Mouse (Mus musculus) limb, embryonic 14.5 days (tissue): Measurements from ENCODE around the gene Micu1. TPM values are rescaled to one million over a fixed set of nuclear protein-coding genes. Genes with fewer than 3 reads are reported as not detected.

Source experiments
- ATAC-seq: fragments of 200-750 bp; cut with Nextera tagmentation; 2 replicates; pipeline ENCODE4 v1.8.0; 2017; ENCODE audit warnings: low read depth, moderate number of reproducible peaks, moderate TSS enrichment; ENCODE audit not compliant: low FRiP score
- DNase-seq: peaks from one replicate; pipeline ENCODE4 v3.0.0-alpha.2; 2015; ENCODE audit warnings: low spot score
- H3K27ac ChIP-seq: fragments of 300-500 bp; sonication (generic); replicated peaks from 2 replicates; pipeline ENCODE4 v1.5.1; 2014; ENCODE audit warnings: low read depth, mild to moderate bottlenecking, low read length, moderate library complexity, mixed read lengths
- H3K27me3 ChIP-seq: fragments of 300-500 bp; sonication (generic); 2 replicates; pipeline ENCODE4 v1.6.1; 2014; ENCODE audit warnings: low read length, mixed read lengths; ENCODE audit not compliant: control insufficient read depth, insufficient read depth
- H3K36me3 ChIP-seq: fragments of 300-500 bp; sonication (generic); 2 replicates; pipeline ENCODE4 v1.6.1; 2014; ENCODE audit warnings: mild to moderate bottlenecking, low read length, moderate library complexity, mixed read lengths; ENCODE audit not compliant: control insufficient read depth, insufficient read depth
- H3K4me1 ChIP-seq: fragments of 300-500 bp; sonication (generic); 2 replicates; pipeline ENCODE4 v1.6.1; 2014; ENCODE audit warnings: antibody characterized with exemption, low read length, mixed read lengths; ENCODE audit not compliant: control insufficient read depth, insufficient read depth
- H3K4me2 ChIP-seq: fragments of 300-500 bp; sonication (generic); replicated peaks from 2 replicates; pipeline ENCODE4 v1.6.1; 2014; ENCODE audit warnings: low read depth, mild to moderate bottlenecking, low read length, moderate library complexity; ENCODE audit not compliant: severe bottlenecking
- H3K4me3 ChIP-seq: fragments of 300-500 bp; sonication (generic); replicated peaks from 2 replicates; pipeline ENCODE4 v1.5.1; 2014; ENCODE audit warnings: low read length
- H3K9ac ChIP-seq: fragments of 300-500 bp; sonication (generic); 2 replicates; pipeline ENCODE4 v1.6.1; 2014; ENCODE audit warnings: mild to moderate bottlenecking, low read depth, low read length, moderate library complexity; ENCODE audit not compliant: severe bottlenecking
- H3K9me3 ChIP-seq: fragments of 300-500 bp; sonication (generic); 2 replicates; pipeline ENCODE4 v1.6.1; 2016; ENCODE audit warnings: low read length; ENCODE audit not compliant: control insufficient read depth
- POLR2A ChIP-seq: fragments of 200-500 bp; IDR thresholded peaks from 2 replicates; pipeline ENCODE4 v1.8.0; 2012; ENCODE audit warnings: inconsistent platforms, mild to moderate bottlenecking, moderate library complexity, borderline replicate concordance; ENCODE audit not compliant: insufficient read depth, insufficient read length; ENCODE audit errors: extremely low read depth
- WGBS: fragments of 180-500 bp; shearing (Covaris S2); extraction: QIAGEN DNeasy Blood & Tissue Kit; methylation state at CpG from one replicate; pipeline ENCODE4 v1.1.7; 2014; 5-methylcytosine and 5-hydroxymethylcytosine counted together
- polyA plus RNA-seq, 2 experiments: library from polyadenylated mRNA; depleted of rRNA in 1 of 2; stranded (reverse) in 1 of 2; unstranded in 1 of 2; fragments of >200 nt; fragmentation: Nextera tagmentation in 1 of 2; extraction: Ambion mirVana in 1 of 2; gene quantifications; 2 replicates each; pipeline versions ENCODE4 v1.2.1 to v1.2.3; 2012 to 2014

Gene Micu1
- polyA plus RNA-seq, 2 experiments: 81.9 to 93.7 TPM

DNA sequence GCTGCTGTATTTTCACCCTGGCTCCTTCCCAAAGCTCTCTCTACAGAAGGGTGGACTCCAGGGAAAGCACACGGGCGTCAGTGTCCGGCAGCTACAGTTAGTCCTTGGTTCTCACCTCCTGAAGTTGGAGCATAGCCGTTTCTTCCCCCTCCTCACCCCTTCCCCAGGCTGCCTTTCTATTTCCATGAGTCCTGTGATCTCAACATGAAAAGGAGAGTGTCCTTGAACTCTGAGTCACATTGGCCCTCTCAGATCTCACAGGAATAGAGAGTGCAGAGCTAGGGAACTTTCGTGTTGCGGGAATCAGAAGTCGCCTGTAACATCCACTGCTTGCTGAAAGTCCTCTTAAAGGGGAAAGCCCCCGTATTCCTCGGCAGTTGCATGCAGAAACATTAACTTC lies 116.9 kb downstream of the Micu1 start:
- Histone ChIP-seq H3K9ac (no peak overlapping the region), H3K27ac (no peak overlapping the region), H3K4me1 (no peaks in the 10 kb centered on the region), H3K4me2 (no peak overlapping the region), H3K9me3 (no peaks in the 10 kb centered on the region), H3K36me3 (peaks cover 3% of the 10 kb centered on the region; the same call in 1 of the 2 replicates), H3K4me3 (no peak overlapping the region), H3K27me3 (no peaks in the 10 kb centered on the region)
- 82% methylated on average over 9 of the region's 9 CpGs for WGBS
- no peak for DNase-seq
- TF ChIP-seq POLR2A: no peak
- no peak for ATAC-seq

DNA sequence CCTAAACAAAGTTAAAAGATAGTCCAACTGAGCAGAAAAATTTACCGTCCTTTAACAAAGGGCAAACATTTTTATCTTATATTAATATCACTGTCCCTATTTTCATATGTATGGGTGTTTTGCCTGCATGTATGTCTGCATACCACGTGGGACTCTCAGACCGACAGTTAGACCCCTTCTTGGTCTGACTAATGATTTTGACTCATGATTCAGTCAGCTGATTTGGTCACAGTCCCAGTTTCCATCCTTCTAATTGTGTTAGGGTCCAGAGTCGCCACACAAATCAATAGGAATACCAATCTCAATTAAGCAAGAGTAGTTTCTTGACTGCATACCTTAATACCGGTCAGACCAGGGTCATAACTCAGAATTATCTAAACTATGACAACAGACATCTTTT lies 118.6 kb downstream of the Micu1 start:
- H3K4me2 ChIP-seq: no peak overlapping the region
- no peak for ATAC-seq
- no peaks in the 10 kb centered on the region for H3K9me3 ChIP-seq
- 86% methylated on average over 5 of the region's 5 CpGs for WGBS
- H3K27me3 ChIP-seq: no peaks in the 10 kb centered on the region
- no peaks in the 10 kb centered on the region for H3K36me3 ChIP-seq
- TF ChIP-seq POLR2A: no peak
- no peak overlapping the region for H3K4me3 ChIP-seq
- H3K4me1 ChIP-seq: 0 out of 2 replicates have a peak, but pooled peaks cover 2% of the 10 kb centered on the region
- H3K27ac ChIP-seq: no peak overlapping the region
- no peak overlapping the region for H3K9ac ChIP-seq
- DNase-seq: no peak

DNA sequence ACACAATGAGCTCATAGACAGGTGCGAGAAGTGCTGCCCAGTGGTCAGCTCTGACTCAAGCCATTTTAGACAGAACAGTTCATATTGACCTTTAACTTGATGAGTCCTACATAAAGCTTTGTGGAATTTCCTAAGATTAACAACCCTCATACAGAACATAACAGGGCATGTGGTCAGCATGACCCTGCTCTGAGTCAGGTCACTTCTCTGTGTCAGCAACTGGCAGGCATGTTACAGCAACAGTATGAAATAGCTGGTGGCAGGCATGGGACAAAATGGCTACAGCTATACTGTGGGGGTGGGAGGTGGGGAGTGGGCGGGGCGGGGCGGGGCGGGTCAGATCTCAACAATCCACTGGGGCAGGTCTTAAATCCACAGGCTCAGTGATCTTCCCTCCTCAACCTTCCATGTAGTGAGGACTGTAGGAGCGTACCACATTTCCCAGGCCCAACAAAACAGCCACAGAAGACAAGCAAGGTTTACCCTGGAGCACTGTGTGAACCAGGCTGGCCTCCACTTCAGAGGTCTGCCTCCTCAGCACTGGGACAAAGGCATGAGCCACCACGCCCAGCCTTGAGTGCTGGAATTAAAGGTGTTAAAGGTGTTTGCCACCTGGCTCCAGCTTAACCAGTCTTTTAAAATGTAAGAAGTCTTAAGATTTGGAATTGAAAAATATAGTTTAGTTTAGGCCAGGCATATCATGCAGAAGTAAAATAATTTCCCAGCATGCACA lies 119.2 kb downstream of the Micu1 start:
- WGBS: 85% methylated on average over 7 of the region's 7 CpGs
- H3K36me3 ChIP-seq: no peaks in the 10 kb centered on the region
- no peak overlapping the region for H3K9ac ChIP-seq
- no peak overlapping the region for H3K4me3 ChIP-seq
- H3K4me1 ChIP-seq: 0 out of 2 replicates have a peak, but pooled peaks cover 2% of the 10 kb centered on the region
- no peak for TF ChIP-seq POLR2A
- H3K27ac ChIP-seq: no peak overlapping the region
- no peaks in the 10 kb centered on the region for H3K27me3 ChIP-seq
- H3K9me3 ChIP-seq: no peaks in the 10 kb centered on the region
- DNase-seq: no peak
- ATAC-seq: no peak
- no peak overlapping the region for H3K4me2 ChIP-seq

DNA sequence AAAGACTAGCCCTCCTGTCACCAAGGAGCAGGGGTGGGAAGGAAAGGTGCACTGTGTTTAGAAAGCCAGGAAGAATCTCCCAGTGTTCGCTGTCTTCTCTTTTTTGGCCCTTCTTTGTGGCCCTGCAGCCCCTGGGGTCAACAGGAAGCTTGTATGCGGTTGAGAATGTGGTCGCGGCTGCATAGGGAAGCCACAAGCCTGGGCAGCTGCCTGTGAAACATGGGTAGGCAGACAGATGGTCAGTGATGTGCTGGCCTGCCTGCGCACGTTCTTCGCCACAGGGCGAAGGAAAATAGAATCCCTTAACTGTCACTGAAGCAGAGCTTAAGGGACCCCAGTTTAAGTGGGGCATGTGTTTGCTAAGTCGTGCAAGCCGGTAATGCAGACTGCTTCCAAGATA lies 120.6 kb downstream of the Micu1 start:
- Histone ChIP-seq H3K27ac (no peak overlapping the region), H3K36me3 (peaks cover 7% of the 10 kb centered on the region), H3K4me3 (no peak overlapping the region), H3K4me2 (no peak overlapping the region), H3K27me3 (no peaks in the 10 kb centered on the region), H3K9me3 (no peaks in the 10 kb centered on the region), H3K4me1 (0 out of 2 replicates have a peak, but pooled peaks cover 2% of the 10 kb centered on the region), H3K9ac (no peak overlapping the region)
- ATAC-seq (no peak), DNase-seq (no peak)
- WGBS: 80% methylated on average over 10 of the region's 10 CpGs
- no peak for TF ChIP-seq POLR2A

DNA sequence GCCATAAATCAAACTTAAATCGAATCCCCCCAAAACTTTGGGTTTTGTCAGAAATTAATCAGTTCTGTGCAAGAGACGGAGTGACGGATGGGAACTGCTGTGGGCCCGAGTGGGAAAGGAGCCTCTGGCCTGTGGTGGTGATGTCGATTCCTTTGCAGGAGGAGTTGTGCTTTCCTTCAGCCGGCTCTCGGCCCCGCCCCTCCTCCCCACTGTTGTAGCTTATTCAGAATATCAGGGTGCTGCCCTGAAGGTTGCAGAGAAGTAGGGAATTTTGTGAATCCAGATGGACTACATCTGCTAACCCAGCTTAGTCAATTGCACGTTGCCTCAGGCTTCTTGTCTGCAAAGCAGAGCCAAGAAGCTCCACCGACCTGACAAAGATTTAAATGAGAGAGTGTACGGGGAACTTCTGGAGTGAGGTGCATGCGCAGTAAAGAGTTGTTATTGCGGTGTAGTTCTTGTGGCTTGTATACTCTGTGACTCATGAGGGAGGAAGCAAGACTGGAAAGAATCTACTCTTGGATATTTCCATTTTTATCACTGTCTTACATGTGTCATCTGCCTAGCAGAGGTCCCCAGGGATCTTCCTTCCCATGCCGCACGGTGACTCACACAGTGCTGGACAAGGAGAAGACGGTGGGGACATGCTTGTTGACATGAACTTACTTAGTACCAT lies 123.0 kb downstream of the Micu1 start:
- DNase-seq (no peak), ATAC-seq (no peak)
- WGBS: 71% methylated on average over 16 of the region's 16 CpGs
- Histone ChIP-seq H3K4me1 (0 out of 2 replicates have a peak, but pooled peaks cover 2% of the 10 kb centered on the region), H3K9ac (no peak overlapping the region), H3K4me3 (no peak overlapping the region), H3K27me3 (no peaks in the 10 kb centered on the region), H3K27ac (no peak overlapping the region; the same call in 1 of the 2 replicates), H3K9me3 (no peaks in the 10 kb centered on the region), H3K36me3 (peaks cover 27% of the 10 kb centered on the region), H3K4me2 (no peak overlapping the region)
- no peak for TF ChIP-seq POLR2A
